Mouse (Mus musculus) urinary bladder, postnatal 10 days (tissue): ENCODE data around the gene Zbtb12.
A peak's percentile ranks its signal among the peaks of the same experiment; 100 is the strongest.
"Not testable (repeated sequence)": the region's sequence is repeated elsewhere in the genome, so short reads cannot be mapped to it uniquely, and the experiment has no call there.

Source experiments
- DNase-seq: peaks from one replicate; pipeline ENCODE4 v3.0.0; 2022; ENCODE audit warnings: low spot score

Zbtb12 gene

DNA sequence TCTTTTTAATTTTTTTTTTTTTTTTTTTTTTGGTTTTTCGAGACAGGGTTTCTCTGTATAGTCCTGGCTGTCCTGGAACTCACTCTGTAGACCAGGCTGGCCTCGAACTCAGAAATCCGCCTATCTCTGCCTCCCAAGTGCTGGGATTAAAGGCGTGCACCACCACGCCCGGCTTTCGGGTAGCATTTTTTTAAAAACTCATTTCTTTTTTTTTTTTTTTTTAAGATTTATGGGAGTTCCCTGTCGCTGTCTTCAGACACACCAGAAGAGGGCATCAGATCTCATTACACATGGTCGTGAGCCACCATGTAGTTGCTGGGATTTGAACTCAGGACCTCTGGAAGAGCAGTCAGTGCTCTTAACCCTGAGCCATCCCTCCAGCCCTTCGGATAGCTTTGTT is 22.7 kb downstream of the Zbtb12 start:
- not testable (repeated sequence) for DNase-seq

DNA sequence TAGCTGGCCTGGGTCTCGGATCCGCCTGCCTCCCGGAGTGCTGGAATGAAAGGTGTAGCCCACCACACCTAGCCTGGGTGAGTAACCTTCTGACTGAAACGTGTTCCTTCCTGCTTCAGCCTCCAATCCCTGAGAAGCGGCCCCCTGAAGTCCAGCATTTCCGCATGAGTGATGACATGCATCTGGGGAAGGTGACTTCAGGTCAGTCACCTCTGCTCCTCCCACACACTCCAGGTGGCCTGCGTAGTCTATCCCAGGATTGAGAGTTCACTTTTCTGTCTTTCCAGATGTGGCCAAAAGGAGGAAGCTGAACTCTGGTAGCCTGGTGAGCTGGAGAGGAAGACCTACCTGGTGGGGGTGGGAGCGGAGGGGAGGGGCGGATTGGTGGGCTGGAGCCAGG is 23.6 kb downstream of the Zbtb12 start:
- DNase-seq, result no peak

DNA sequence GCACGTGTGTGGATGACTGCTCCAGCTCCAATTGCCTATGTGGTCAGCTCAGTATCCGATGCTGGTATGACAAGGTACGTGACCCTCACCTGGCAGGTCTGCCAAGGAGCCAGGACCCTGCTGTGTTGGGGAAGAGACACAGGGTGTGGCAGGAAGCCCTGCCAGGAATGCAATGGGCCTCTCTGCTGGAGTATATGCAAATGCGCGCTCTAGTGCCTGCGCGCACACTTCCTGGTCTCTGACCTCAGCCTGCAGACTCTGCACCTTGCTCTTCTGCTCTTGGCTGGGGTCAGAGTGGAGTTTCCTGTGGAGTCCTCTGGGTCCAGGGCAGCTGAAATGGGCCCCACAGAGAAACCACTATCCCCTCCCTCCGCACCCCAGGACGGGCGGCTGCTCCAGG is 31.7 kb downstream of the Zbtb12 start:
- DNase-seq, result no peak

DNA sequence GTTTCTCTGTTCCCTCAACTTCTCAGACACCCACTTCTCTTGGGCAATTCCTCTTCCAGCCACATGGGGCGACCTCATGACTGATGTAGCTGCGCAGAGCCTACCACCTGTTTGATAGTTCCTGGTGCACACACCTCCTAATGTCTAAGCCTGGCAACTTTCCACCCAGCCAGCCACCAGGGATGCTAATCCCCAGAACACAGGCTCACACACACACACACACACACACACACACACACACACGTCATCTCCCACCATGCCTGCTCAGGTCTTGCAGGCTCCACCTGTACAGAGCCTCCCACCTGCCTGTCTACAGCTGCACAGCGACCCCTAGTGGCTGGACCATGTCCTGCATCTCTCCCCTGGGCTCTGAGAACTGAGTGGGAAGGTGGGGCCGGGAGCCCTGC is 32.7 kb downstream of the Zbtb12 start:
- no peak for DNase-seq

DNA sequence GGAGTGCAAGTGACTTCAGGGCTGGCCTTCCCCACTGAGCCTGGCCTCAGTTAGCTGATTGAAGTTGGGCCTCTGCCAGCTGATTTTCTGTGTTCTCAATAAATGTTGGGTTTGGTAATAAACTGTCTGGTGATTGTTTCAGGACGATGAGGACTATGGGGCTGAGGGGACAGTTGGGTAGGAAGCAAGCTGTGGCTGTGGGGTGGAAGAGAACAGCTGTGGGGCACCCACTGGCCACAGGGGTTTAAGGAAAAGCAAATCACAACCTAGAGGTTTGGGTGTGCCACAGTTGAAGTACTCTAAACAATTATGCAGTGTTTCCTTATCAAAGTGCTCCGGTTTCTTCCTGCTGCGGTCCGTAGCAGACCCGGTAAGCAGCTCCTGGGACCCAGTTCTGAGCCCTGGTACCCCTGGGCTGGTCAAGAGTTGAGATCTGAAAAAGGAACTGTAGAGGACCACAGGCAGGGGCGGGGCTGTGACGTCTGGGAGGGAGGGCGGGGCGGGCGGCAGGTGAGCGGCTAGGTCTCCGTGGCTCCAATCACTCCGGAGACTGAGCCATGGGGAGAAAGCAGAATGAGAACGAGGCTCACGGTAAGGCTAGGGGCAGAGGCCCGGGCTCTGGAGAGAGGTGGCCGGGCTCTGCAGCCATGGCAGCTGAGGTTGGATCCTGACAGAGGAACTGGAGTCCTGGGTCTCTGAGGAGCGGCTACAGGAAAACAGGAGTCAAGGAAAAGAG is 34.8 kb downstream of the Zbtb12 start, which contains the start of gene Slc44a4:
Gene Slc44a4, plus strand, starts transcription at position 537 of the 736 bp plus-strand sequence.
- DNase-seq, result no peak

DNA sequence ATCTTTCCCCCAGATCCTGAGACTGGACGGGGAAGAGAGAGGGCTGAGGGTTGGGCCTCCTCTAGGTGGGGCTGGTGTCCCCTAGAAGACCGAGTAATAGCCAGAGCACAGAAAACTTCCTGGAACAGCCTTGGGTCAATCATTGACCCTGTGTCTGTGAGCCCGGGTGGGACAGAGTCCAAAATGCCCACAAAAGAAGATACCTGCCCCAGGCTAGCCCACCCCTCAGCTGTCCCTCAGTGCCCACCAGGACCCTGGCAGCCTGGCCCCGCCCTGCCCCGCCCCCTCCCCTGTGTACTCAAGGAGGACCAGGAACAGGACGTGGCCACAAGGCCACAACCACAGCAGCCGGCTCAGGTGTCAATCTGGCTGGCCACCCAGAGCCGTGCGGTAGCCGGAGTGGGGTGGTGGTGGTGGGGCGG is 36.1 kb downstream of the Zbtb12 start:
- DNase-seq, result no peak

DNA sequence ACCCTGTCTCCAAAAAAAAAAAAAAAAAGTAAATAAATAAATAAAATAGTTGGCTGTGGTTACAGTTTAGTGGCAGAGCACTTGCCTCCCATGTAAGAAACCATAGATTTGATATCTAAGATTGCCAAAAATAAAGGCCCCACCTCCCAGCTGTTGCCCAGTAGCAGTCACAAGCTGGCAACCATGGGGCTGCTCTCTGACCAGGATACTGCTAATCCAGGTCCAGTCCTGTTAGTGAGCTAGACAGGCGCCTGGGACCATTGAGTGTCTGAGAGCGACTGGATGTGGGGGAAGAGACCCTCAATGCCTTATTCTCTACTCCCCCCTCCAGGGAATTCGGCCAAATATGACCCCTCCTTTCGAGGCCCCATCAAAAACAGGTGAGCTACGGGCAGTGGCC is 37.0 kb downstream of the Zbtb12 start:
- DNase-seq, result no peak

DNA sequence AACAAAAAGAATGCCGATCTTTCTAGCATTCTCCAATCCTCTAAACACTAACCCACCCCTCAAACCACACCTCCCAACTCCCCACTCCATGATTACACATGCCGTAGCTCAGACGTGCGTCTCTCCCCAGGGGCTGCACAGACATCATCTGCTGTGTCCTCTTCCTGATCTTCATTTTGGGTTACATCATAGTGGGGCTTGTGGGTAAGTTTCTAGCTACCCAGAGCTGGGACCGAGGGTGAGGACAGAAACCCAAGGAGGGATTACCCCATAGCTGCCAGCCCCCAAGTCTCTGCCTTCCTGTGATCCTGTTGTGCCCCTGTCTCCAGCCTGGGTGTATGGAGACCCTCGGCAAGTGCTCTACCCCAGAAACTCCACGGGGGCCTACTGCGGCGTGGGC is 37.9 kb downstream of the Zbtb12 start:
- no peak for DNase-seq

DNA sequence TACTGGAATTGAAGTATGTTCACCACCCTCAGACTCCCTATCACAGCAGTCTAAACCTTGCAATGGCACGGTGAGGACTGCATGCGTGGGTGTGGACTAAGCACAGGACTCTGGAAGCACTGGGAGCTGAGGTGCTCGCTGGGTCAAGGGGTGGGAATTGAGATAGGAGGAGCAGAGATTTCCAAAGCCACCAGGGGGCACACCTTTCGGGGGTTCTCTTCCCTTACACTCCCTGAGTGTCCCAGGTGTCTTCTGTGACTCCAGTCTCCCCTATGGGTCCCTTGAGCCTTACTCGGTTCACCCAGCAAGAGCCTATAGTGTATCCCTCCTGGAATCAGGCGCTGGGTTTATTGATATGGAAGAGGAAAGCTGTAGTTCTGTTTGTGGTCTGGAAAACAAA is 43.7 kb downstream of the Zbtb12 start:
- no peak for DNase-seq

DNA sequence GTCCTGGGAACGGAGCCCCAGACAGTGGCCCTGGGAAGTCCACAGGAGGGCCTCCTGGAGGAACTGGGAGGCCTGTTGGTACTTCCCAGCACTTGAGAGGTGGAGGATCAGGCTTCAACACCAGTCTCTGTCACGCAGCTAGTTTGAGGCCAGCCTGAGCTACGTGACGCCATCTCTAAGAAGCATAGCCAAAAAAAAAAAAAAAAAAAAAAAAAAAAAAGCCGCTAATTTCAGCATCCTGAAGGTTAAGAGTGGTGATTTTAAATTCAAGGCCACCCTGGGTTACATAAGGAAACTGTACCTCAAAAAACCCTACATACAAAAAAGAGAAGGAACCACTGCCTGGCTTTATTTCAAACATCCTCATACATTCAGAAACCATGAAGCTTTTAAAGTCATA is 45.0 kb downstream of the Zbtb12 start:
- DNase-seq, result no peak

DNA sequence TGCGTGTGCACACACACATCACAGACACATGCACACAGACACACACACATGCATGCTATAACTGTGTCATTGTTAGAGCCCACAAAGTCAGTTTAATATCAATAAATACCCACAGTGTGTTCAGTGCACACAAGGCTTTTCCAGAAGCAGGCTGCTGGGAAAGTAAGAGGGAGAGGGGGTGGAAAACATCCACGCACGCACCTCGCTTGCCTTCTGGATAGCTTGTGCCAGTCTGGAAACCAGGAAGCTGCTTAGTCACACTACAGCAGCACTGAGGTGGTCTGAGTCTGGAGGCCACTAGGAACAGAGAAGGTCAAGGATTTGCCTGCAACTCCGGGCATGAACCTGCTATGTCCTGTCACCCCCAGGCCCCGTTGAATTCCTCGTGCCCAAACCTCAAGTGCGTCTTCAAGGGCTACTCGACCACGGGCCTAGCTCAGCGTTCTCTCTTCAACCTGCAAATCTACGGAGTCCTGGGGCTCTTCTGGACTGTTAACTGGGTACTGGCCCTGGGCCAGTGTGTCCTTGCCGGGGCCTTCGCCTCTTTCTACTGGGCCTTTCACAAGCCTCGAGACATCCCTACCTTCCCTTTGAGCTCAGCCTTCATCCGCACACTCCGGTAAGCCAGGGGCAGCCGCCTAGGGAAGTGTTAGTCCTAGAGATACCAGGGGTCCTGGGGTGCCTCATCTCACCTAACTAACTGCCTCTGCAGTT is 48.2 kb downstream of the Zbtb12 start:
- DNase-seq, result no peak

DNA sequence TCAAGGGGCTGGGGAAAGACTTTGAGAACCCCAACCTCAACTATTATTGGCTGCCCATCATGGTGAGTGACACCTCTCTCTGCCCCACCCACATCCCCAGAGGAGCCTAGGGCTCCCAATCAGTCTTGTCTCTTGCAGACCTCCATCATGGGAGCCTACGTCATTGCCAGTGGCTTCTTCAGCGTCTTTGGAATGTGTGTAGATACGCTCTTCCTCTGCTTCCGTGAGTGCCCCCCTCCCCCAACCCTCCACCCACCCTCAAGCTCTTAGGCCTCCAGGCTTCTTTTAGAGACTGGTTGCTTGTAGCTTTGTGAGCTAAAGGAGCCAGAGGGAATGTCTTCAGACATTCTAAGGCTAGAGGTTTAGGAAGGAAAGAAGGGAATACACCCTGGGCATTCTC is 49.6 kb downstream of the Zbtb12 start:
- DNase-seq, result no peak

DNA sequence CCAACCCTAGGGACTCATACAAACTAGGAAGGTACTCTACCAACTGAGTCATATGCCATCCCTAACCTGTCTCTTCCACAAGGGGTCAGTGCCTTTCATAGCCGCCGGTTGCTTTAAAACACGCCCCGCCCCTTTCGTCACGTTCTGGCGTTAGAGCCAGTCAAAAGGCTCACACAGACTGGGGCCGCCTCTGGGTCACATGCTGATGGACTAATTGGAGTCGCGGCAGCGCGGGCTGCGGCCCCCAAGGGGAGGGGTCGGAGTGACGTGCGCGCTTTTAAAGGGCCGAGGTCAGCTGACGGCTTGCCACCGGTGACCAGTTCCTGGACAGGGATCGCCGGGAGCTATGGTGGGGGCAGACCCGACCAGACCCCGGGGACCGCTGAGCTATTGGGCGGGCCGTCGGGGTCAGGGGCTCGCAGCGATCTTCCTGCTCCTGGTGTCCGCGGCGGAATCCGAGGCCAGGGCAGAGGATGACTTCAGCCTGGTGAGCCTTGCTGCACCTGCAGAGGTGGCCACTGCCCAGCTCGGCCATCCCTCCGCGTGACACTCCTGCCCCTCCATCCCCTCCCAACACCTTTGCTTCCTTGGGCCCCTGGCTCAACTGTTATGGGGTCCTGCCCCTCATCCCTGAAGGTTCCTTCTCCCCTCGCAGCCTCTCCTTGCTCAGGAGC is 51.9 kb downstream of the Zbtb12 start, which contains the start of gene Neu1:
Gene Neu1, plus strand, starts transcription at position 193 of the 674 bp plus-strand sequence.
- peak; percentile 94 for DNase-seq

DNA sequence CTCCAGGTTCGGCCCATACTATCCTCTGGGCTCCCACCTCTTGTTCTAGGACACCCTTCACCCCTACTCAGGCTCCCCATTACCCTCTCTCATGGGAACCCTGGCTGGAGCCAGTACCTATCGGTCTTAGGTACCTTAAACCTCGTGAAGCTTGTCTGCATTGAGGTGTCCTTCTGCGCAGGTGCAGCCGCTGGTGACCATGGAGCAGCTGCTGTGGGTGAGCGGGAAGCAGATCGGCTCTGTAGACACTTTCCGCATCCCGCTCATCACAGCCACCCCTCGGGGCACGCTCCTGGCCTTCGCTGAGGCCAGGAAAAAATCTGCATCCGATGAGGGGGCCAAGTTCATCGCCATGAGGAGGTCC is 52.4 kb downstream of the Zbtb12 start:
- no peak for DNase-seq

DNA sequence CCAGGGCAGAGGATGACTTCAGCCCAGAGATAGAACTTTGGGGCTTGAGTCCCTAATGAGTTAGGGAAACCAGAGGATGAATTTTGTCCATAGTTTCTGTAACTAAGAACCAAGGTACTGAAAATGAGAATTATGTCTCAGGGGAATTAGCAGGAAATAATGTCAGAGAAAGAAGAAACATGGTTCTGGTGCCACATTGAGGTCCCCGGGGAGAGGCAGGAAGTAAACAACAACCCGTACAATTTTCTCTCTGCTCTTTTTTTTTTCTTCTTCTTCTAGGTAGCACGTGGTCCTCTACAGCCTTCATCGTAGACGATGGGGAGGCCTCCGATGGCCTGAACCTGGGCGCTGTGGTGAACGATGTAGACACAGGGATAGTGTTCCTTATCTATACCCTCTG is 53.0 kb downstream of the Zbtb12 start:
- DNase-seq, result no peak

DNA sequence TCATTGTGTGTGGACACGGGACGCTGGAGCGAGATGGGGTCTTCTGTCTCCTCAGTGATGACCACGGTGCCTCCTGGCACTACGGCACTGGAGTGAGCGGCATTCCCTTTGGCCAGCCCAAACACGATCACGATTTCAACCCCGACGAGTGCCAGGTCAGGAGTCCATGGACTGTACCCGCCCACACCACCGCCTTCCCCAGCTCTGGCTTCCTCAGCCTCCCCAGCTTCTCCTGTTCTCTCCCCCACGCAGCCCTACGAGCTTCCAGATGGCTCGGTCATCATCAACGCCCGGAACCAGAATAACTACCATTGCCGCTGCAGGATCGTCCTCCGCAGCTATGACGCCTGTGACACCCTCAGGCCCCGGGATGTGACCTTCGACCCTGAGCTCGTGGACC is 54.7 kb downstream of the Zbtb12 start:
- DNase-seq, result no peak

DNA sequence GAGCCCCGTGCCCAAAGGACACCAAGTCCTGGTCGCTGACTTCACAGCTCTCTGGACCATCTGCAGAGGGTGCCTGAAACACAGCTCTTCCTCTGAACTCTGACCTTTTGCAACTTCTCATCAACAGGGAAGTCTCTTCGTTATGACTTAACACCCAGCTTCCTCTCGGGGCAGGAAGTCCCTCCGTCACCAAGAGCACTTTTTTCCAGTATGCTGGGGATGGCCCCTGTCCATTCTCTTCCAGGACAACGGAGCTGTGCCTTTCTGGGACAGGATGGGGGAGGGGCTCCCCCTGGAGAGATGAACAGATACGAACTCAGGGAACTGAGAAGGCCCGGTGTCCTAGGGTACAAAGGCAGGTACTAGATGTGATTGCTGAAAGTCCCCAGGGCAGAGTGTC is 55.5 kb downstream of the Zbtb12 start:
- DNase-seq, result no peak

DNA sequence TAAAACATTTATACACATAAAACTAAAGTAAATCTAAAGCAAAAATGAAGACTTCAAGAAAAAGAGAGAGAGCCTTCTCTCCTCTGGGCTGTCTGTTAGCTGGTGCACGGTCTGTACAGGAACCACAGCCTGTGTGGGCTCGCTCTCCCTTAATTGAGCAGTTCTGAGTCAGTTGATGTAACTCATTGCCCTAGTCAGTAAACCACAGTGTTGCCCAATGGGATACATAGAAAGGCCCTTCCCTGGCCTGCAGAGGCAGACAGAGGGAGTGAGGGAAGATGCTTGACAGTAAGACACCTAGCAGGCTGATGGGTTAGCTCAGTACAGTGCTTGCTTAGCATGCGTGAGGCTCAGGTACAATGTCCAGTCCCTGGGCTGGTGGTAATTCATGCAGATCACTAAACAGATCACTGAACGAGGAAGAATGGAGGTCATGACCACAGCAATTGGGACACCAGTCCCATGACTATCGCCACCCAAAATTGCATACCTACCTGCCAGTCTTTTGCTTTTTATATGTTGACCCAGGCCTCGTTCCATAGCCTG is 58.8 kb downstream of the Zbtb12 start:
- no peak for DNase-seq

DNA sequence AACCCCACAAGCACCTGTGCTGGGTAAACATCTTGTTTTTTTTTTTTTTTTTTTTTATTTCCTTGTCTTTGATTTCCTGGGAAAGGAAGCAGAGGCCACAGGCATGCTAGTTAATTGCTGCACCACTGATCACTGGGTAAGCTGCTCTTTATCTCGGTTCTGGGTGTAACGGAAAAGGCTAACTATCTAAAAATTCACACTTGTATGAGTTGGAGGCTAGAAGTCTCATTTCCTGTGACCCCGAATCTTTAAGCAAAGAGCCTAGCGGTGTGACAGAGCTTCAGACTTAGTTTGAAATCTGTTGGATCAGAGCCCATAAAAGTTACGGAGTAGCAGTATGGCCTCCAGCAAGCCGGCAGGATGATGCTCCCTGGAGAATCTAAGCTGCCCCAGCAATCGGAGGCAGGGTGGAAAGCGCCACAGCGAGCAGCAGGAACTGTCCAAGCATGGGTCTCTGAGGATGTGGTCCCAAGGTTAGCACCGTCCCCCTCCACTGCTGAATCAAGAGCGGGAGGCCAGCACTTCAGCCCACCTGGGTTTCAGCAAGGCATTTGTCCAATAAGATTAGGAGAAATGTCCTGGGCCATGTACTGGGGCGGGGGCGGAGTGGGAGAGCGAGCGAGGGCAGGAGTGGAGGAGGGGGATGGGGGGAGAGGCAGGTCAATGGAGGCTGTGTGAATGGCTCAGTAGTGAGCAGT is 62.2 kb downstream of the Zbtb12 start:
- DNase-seq, result no peak

DNA sequence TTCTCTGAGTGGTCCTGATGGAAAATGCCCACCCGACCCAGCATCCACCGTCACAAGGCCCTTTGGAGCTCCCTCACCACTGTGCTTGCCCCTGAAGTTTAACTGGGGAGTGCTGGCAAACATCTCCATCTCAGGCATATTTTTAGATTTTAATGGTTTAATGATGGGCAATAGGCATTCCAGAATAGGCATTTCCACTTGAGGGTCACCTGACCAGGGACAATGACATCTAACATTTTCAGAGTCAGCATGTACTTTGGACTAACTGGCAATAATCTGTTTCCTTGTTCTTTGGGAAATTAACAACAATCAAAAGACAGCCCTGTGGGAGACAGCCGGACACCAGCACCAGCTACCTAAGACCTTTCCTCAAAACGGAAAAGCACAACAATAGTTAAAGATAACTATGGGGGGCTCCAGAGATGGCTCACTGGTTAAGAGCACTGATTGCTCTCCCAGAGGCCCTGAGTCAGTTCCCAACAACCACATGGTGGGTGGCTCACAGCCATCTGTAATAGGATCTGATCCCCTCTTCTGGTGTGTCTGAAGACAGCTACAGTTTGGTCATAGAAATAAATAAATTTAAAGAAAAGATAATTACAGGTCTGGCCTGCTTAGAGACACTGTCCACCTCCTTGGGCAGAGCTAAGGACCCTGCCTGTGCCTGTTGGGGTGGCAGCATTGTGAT is 64.0 kb downstream of the Zbtb12 start:
- DNase-seq, result no peak

DNA sequence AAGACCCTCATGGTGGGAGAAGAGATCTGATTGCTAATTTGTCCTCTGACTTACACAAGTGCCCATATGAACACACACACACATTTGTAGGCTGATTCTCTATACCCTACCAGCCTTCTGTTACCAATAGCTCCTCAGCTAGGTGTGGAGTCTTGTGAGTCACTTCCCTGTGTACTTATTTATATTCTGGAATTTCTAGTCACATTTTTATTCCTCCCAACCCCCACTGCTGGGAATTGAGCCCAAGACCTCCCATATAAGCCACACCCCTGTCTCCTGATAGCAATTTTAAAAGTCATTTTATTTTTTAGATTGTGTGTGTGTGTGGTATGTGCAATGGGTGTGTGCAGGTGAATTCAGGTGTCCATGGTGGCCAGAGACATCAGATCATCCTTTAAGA is 65.1 kb downstream of the Zbtb12 start:
- DNase-seq, result no peak
